Mouse (Mus musculus) lung, adult 10 weeks (tissue): Measurements from ENCODE around the gene Dnajb14. TPM values are rescaled to one million over a fixed set of nuclear protein-coding genes. Genes with fewer than 3 reads are reported as not detected.

Experiments used
- polyA plus RNA-seq: library from polyadenylated mRNA; stranded (reverse); fragments of 350-450 nt; fragmentation: Illumina TruSeq; extraction: RNeasy Lipid Tissue Mini Kit (QIAGEN cat#74804); gene quantifications from one replicate; pipeline ENCODE4 v1.2.3, GENCODE M21; 2014; ENCODE audit warnings: low read depth, low replicate concordance; ENCODE audit not compliant: insufficient read depth

The Dnajb14 gene
- polyA plus RNA-seq: 4.3 TPM

DNA sequence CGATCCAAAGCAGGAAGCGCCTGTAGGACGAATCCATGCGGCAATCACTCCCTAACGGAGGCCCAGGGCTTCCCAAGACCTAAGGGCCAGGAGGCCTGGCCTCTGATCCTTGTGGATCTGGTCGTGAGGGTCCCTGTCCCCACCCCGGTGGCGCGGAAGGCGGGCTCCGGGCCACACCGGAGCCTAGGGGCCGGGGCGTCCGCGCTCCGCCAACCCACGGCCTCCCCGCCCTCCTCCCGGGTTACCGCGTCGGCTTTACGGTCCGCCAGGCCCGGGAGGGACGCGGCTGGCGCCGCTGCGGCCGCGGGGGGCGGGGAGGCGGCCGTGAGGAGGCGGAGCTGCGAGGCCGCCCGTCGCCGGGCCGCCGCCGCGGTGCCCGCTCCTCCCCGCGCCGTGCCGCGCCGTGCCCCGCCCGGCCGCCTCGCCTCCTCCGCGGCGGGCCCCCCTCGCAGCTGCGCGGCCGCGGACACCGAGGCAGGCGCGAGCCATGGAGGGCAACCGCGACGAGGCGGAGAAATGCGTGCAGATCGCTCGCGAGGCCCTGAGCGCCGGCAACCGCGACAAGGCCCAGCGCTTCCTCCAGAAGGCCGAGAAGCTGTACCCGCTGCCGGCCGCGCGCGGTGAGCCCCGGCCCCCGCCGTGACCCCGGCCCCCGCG, at the start of gene Dnajb14:
TSS of gene Dnajb14 (plus strand) at position 239 of the 657 bp plus-strand sequence.

DNA sequence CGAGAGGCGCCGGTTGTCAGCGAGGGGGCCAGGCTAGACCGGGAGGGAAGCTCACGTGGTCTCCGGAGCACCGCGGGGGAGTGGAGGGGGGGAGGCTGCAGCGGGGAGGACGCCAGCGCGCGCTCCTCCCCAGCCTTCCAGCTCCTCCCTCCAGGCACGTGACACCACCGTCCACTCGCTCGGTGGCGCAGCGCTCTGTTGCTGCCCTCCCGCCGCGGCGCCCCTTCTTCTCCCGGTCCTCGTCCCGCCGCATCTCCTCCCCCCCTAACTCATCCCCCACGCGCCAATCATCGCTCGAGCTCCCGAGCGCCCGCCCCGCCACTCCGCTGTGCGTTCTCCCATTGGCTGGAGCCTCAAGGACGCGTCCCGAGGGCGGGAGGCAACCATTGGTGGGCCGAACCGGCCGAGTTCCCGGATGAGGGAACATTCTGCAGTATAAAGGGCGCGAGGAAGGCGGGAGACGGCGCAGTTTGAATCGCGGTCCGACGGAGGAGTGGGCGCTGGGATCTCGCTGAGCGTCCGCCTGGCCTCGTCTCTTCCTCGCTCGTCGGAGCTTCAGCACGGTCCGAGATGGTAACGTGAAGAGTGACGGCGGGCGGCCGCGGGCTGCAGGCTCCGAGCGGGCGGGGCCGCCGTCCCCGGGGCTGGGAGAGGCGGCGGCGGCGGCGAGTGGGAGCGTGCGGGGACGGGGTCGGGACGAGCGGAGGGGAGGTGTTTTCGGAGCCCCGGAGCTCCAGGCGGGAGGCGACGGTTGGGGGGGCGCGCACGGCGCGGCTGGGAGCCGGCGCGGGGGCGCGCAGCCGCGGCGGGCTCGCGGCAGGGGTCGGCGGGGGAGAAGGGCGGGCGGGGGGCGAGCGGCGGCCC, 3.1 kb upstream of the Dnajb14 start, which contains the start of gene H2afz:
TSS of gene H2afz (plus strand) at position 364 of the 864 bp plus-strand sequence.

DNA sequence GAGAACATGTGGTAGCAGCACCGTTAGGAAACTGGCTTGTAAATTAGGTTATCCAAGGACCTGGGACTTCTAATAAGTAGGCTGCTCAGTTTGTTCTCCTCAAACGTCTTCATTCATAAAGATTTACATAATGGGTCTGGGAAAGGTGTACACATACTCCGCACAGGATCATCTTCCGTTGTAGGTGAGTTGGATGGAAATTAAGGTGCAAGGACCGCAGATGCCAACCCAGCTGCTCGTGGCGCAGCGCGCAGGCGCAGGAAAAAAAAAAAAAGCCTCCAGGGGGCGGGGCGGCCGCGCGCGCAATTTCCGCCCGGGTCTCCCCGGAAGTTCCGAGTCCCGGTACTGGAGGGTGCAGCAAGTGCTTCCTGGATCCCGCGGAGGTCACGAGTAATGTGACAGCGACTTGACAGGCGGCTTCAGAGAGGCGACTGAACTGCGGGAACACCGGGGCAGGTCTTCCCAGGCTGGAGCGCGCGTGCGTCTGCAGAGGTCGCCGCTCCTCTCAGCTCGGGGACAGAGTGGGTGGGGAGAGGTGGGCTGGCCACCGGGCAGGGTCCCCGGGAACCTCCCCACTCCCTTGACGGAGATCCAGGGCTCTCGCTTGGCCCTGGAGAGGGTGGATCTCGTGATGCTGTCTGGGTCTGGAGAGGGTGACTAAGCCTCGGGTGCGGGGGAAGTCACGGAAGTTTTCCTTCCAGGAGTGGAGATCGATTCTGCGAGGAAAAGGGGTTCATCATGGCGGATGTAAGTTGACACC, 50.9 kb downstream of the Dnajb14 start, which contains the start of gene Lamtor3:
TSS of gene Lamtor3 (plus strand) at position 335 of the 760 bp plus-strand sequence.

Other genes starting within 250 kb of the Dnajb14 start
- gene Ddit4l, start 246.1 kb upstream of the Dnajb14 start, polyA plus RNA-seq: 1.4 TPM
- not detected for gene Gm21962, start 196.2 kb upstream of the Dnajb14 start, polyA plus RNA-seq
- gene H2afz, start 3.2 kb upstream of the Dnajb14 start, polyA plus RNA-seq: 257 TPM
- 73.6 TPM for gene Lamtor3, start 50.8 kb downstream of the Dnajb14 start, polyA plus RNA-seq
- gene Dapp1, start 113.9 kb downstream of the Dnajb14 start, polyA plus RNA-seq: 7.6 TPM
- 0.15 TPM for gene 1110002E22Rik, start 197.4 kb downstream of the Dnajb14 start, polyA plus RNA-seq
- not detected for gene Gm5105, start 199.7 kb downstream of the Dnajb14 start, polyA plus RNA-seq